Mouse (Mus musculus): ENCODE data around the gene A230072I06Rik.

Gene A230072I06Rik

GRCm38 (mm10) chr8:12278663-12279312 is at the start of gene A230072I06Rik:
TSS of gene A230072I06Rik (plus strand) at chr8:12278819.
- DNase-seq (ENCODE audit: low spot score), result no peak

- DNase-seq (ENCODE audit: low spot score), result no peak
Observed at GRCm38 (mm10) chr8:12234039-12234438, 44.6 kb upstream of the A230072I06Rik start.

GRCm38 (mm10) chr8:12238775-12239174 is 39.8 kb upstream of the A230072I06Rik start:
- DNase-seq (ENCODE audit: low spot score), result no peak

DNA sequence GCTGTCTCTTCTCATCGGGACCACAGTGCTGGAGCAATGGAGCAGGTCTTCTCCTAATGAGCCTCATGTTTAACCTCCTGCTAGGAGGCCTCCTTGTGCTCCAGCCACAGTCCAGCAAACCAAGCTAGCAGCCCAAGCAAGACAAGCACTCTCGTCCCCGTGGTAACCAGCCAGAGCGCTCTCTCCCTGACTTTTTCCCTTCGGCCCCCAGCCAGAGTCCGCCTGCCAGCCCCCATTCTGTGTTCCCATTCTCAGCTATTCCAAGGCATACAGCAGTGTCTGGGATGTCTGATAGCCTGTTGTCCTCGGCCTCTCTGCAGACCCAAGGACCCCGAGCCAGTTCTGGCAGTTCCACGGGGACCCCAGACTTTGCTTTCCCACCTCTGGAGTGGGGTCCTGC is 38.5 kb upstream of the A230072I06Rik start:
- no peak for DNase-seq (ENCODE audit: low spot score)

GRCm38 (mm10) chr8:12243746-12244145 is 34.9 kb upstream of the A230072I06Rik start:
- no peak for DNase-seq (ENCODE audit: low spot score)

GRCm38 (mm10) chr8:12259890-12260289 is 18.7 kb upstream of the A230072I06Rik start:
- DNase-seq (ENCODE audit: low spot score), result no peak

DNA sequence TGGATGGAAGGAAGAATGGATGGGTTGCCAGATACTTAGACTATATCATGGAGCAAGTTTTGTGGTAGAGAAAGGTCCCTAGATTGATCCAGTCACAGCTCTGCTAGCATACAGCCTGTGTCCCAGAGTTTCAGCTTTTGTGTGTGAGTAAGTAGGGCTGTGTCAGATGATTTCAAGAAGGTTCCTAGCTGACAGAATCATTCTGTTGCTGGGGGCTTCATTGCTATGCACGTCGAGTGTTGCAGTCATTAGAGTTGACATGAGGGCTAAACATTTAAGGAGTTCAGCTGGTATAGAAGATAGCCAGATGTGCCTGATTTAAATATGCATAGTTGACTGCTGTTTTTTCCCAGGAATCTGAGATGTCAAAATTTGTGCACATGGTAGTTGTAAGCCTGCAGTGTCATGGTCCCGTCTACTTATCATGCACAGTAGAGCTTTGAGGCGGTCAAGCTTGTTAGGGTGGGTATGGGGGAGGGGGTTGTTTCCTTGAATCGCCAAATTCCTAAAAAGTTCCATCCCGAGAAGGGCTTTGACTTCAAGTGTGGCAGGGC is 18.1 kb upstream of the A230072I06Rik start:
- no peak for DNase-seq (ENCODE audit: low spot score)

DNA sequence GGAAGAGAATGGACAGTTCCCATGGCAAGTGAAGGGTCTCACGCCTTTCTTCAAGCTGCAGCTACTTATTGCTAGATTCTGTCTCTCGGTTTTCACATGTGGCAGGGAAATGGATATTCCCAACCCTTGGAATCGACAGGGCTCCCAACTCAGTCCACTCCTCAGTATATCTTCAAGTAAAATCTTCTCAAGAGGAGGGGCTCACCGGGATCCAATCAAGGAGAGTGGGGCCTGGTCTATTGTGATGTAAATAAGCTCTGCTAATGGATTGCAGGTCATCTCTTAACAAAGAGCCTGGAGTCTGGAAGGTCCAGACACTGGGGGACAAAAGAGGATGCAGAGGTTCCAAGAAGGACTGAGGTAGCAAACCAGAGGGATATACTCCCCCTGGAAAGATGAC is 17.1 kb upstream of the A230072I06Rik start:
- DNase-seq (ENCODE audit: low spot score), result no peak

GRCm38 (mm10) chr8:12264996-12265395 is 13.6 kb upstream of the A230072I06Rik start:
- no peak for DNase-seq (ENCODE audit: low spot score)

GRCm38 (mm10) chr8:12267863-12268262 is 10.8 kb upstream of the A230072I06Rik start:
- DNase-seq (ENCODE audit: low spot score), result no peak

GRCm38 (mm10) chr8:12268306-12268829 is 10.3 kb upstream of the A230072I06Rik start:
- no peak for DNase-seq (ENCODE audit: low spot score)

- no peak for DNase-seq (ENCODE audit: low spot score)
Observed at GRCm38 (mm10) chr8:12279482-12280192, 1.0 kb downstream of the A230072I06Rik start.

- no peak for DNase-seq (ENCODE audit: low spot score)
Observed at GRCm38 (mm10) chr8:12282128-12282527, 3.5 kb downstream of the A230072I06Rik start.

DNA sequence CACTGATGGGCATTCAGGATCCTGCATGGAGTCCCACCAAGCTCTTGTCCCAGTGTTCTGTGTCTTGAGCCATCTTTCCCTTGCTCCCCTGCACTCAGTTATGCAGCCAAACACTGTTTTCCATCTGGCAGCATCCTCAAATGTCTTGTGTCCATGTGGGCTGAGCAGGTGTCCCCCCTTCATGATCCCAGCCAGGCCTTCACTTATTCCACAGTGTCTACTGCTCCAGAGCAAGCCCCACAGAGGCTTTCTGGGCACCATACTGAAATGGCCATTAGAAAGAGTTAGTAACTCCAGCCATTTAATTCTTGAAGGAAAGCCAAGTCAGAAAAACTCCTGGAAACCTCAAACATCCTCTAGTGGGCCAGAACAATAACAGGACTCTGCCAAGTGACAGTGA is 11.9 kb downstream of the A230072I06Rik start:
- no peak for DNase-seq (ENCODE audit: low spot score)

DNA sequence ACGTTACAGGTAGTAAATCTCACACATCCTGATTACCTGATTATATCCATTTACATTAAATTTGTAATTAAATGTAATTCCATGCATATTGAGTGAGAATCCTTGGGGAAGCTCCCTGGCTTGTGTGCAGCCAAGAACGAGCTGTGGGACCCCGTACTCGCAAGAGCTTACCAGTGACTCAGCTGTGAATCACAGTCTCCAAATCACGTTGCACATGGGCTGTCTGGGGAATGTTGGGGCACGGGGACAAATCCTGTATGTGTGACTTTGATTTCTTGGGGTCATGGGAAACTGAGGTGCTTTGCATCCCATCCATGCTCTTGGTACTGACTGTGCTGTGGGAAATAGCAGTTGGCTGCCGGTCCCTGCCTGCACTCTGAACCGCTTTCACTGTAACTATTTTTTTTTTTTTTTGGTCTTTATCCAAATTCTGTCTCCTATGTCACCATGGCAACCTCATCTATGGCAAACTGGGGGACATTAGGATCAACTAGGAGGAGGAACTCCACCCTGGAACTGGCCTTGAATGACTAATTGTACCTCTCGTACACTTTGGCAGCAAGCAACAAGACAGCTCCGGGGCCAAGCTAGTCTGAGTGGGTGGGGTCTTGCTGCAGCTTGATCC is 19.8 kb downstream of the A230072I06Rik start:
- DNase-seq (ENCODE audit: low spot score), result no peak

GRCm38 (mm10) chr8:12301998-12302397 is 23.4 kb downstream of the A230072I06Rik start:
- DNase-seq (ENCODE audit: low spot score), result no peak

DNA sequence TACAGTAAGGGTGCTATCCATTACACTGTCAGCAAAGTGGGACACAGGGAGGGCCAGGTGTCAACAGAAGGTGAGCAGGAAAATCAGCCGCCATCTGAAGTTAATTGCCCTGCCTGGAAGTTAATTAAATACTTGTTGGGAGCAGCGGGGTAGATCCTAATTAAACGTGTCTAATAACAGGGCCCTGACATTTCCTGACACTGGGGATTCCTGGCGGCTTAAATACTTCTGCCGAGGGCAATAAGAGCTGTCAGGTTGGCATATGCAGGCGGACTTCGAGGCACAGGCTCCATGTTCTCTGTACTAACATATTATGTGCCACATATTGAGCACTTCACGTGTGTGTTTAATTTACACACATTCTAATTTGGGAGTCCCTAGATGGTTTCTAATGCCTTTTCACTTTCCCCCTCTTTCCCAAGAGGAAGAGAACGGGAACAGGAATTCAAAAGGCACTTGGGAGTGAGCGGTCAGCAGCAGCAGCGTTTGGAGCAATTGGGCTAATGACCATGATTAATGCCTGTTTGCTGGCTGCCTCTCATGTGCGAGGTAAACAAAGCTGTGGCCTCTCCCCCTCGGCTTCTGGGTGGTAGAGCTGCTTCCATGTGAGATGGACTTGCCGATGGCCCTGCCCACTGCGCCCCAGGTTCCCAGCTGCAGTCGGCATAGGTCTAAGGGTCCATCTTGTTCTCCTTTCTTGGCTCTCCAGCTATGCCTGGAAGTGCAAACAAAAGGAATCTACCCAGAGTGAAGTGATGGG is 34.5 kb downstream of the A230072I06Rik start:
- no peak for DNase-seq (ENCODE audit: low spot score)

DNA sequence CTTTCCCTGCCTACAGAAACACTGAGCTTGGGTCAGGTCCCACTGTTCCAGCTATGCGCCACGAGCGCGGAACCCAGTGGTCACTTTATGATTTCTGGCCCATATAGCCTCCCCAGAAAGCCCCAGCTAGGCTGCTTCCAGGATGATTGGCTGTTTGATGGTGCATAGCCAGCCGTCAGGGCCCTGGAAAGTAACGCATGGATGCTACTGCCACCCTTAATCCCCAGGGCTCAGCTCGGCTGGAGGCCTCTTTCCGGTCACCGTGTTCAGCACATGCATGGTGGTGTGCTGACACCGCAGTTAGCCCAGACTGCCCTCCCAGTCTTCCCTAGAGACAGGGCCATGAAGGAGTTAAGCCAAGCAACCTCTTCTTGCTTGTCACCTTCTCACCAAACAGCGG is 35.6 kb downstream of the A230072I06Rik start:
- DNase-seq (ENCODE audit: low spot score), result no peak

DNA sequence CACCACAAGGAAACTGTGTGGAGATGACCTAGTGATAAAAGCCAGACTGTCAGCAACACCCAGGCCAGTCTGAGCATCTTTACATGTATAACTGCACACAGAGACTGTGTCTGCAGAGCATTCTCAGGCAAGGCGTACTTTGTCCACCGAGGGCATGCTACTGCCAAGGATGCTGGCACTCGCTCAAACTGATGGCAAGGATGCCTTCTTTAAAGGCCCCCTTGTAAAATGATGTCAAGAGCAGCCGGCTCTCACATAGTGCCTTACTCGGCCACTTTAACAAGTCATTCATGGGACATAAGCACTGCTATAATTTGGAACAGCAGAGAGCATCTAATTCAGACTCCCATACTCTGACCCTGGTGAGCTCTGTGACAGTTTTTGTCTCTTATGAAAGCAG is 36.6 kb downstream of the A230072I06Rik start:
- no peak for DNase-seq (ENCODE audit: low spot score)

DNA sequence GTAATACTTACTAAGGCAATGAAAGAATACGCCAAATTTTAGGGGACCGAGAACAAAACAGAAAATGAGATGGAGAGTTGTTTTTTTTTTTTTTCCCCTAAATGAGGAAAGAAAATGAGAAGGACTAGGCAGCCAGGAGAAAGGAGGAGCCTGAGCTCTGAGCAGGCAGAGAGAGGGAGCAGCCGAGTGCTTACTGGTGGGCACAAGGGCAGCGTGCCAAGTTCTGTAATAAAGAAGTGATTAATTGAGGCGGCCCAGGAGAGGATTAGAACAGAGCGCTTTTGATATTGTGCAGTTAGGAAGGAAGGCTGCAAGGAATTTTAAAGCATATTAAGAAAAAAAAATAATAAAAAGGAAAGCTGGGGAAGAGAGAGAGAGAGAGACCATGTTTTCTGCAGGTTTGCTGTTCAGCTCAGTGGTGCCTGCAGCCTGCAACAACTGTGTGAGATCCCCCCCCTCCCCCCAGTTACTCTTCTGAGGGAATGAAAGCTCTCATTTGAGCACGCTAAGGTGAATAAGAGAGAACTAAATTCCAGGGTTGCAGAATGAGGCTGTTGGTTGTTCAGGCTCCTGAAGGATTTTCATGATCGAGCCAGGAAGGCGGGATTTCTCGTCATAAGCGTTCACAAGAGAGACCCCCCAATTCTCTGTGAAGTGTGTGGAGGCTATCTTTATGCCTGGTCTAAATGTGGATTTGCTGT is 41.3 kb downstream of the A230072I06Rik start:
- DNase-seq (ENCODE audit: low spot score), result no peak

- DNase-seq (ENCODE audit: low spot score), result no peak
Observed at GRCm38 (mm10) chr8:12322071-12322470, 43.5 kb downstream of the A230072I06Rik start.
